Mouse (Mus musculus): ENCODE results near the gene Lgr4. TPM values are rescaled to one million over a fixed set of nuclear protein-coding genes. Genes with fewer than 3 reads are reported as not detected.
"Not testable (repeated sequence)": the region's sequence is repeated elsewhere in the genome, so short reads cannot be mapped to it uniquely, and the experiment has no call there.

Lgr4 gene
- total RNA-seq (2014; rRNA removed) (53.9 and 61.8 TPM in 2 replicates), polyA plus RNA-seq (2012; rRNA removed) (16.9 and 19.3 TPM in 2 replicates)

DNA sequence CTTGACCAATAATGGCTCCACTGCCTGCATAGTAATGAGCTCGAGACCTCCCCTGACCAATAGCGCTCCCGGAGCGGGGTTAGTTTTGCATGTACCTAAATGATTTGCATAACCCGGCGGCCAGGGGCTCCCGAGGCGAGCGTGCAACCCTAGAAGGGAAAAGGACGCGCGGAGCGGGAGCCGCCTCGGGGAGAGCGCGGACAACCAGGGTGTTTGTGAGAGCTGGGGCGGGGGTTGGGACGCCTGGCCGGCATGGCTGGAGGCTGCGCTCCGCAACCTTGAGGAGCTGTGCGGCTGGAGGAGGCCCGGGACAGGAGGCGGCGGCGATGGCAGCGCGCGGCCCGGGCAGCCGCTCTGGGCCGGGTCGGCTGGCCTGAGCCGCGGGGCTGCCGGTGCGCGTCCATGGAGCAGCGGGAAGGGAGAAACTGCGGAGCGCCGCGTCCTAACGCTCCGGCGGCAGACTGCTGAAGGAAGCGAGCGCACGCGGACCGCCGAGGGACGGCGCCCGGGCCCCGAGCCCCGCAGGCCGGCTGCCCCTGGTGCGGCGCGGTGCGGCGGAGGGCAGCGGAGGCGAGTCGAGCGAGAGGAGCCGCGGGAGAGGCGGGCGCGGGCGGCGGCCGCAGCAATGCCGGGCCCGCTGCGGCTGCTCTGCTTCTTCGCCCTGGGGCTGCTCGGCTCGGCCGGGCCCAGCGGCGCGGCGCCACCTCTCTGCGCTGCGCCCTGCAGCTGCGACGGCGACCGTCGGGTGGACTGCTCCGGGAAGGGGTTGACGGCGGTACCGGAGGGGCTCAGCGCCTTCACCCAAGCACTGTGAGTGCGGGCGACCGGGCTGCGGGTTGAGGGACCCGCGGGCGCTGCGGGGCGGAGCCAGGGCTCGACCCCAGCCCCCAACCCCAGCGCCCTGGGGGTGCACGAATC lies at the start of gene Lgr4:
Gene Lgr4, plus strand, starts transcription at position 152 of the 918 bp plus-strand sequence.
- peak; percentile 99 for DNase-seq (ENCODE audit: extremely low read depth, low read depth, low spot score)
- peak within 1 kb of the TSS; percentile 98 for H3K9ac ChIP-seq (ENCODE audit: low read depth, low read length)
- TF ChIP-seq CTCF (IDR thresholded peaks at IDR 0.05; ENCODE audit: low read depth, low read length) (no peak), POLR2A (IDR thresholded peaks at IDR 0.05; ENCODE audit: extremely low read depth, insufficient read depth, low read length) (peak; percentile 97)
- 1% methylated on average over 90 of the region's 111 CpGs for WGBS
- peaks cover 19% of the 10 kb centered on the region for H3K4me1 ChIP-seq (ENCODE audit: control insufficient read depth, insufficient read depth, low read length)
- no peaks in the 10 kb centered on the region for H3K36me3 ChIP-seq (ENCODE audit: control insufficient read depth, insufficient read depth, low read length)
- peak within 1 kb of the TSS; percentile 94 for H3K4me3 ChIP-seq (ENCODE audit: insufficient read depth, low read depth, low read length)
- peak within 1 kb of the TSS; percentile 81 for H3K27ac ChIP-seq (replicated peaks; ENCODE audit: insufficient read depth, low read depth, low read length)
- no peaks in the 10 kb centered on the region for H3K27me3 ChIP-seq (ENCODE audit: control insufficient read depth, insufficient read depth, low read length)
- peaks cover 29% of the 10 kb centered on the region for H3K79me2 ChIP-seq (ENCODE audit: control insufficient read depth, insufficient read depth, low read length)

DNA sequence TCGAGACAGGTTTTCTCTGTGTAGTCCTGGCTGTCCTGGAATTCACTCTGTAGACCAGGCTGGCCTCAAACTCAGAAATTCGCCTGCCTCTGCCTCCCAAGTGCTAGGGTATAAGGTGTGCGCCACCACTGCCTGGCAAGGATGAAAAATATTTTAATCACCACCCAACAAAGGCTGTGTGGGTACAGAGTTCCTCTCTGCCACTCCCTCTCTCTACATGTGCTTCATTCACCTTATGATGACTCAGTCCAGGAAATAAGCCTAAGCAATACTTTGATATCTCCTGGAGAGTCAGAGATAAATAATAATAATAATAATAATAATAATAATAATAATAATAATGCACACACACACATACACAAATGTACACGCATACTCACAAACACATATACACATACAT lies 38.0 kb upstream of the Lgr4 start:
- H3K9ac ChIP-seq (ENCODE audit: low read depth, low read length); H3K4me3 ChIP-seq (ENCODE audit: insufficient read depth, low read depth, low read length); H3K79me2 ChIP-seq (ENCODE audit: control insufficient read depth, insufficient read depth, low read length); H3K4me1 ChIP-seq (ENCODE audit: control insufficient read depth, insufficient read depth, low read length); H3K27ac ChIP-seq (replicated peaks; ENCODE audit: insufficient read depth, low read depth, low read length); H3K27me3 ChIP-seq (ENCODE audit: control insufficient read depth, insufficient read depth, low read length); H3K36me3 ChIP-seq (ENCODE audit: control insufficient read depth, insufficient read depth, low read length); DNase-seq (ENCODE audit: extremely low read depth, low read depth, low spot score): not testable (repeated sequence)
- 88% methylated on average over 4 of the region's 4 CpGs for WGBS

DNA sequence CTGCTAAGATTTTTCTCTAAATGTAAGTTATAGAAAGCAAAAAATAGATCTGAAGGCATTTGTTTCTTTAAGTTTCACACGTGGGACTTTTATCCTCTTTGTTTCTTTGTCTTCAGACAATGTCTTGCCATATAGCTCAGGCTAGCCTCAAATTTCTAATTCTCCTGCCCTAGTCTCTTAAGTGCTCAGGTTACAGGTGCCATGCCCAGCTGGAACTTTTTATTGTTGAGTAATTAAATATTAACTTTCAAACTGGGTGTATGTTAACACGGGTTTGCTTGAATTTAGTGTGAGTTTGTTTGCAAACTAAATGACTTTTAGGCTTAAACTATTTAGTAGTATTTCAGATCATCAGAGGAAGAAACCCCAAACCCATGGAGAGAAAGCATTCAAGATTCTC lies 36.3 kb upstream of the Lgr4 start:
- 21% methylated on average over 2 of the region's 2 CpGs for WGBS
- no peak overlapping the region for H3K9ac ChIP-seq (ENCODE audit: low read depth, low read length)
- no peaks in the 10 kb centered on the region for H3K36me3 ChIP-seq (ENCODE audit: control insufficient read depth, insufficient read depth, low read length)
- H3K27ac ChIP-seq (replicated peaks; ENCODE audit: insufficient read depth, low read depth, low read length): no peak overlapping the region
- no peaks in the 10 kb centered on the region for H3K4me1 ChIP-seq (ENCODE audit: control insufficient read depth, insufficient read depth, low read length)
- no peak for DNase-seq (ENCODE audit: extremely low read depth, low read depth, low spot score)
- TF ChIP-seq POLR2A (IDR thresholded peaks at IDR 0.05; ENCODE audit: extremely low read depth, insufficient read depth, low read length) (no peak), CTCF (IDR thresholded peaks at IDR 0.05; ENCODE audit: low read depth, low read length) (no peak)
- H3K79me2 ChIP-seq (ENCODE audit: control insufficient read depth, insufficient read depth, low read length): no peaks in the 10 kb centered on the region
- H3K4me3 ChIP-seq (ENCODE audit: insufficient read depth, low read depth, low read length): no peak overlapping the region
- H3K27me3 ChIP-seq (ENCODE audit: control insufficient read depth, insufficient read depth, low read length): no peaks in the 10 kb centered on the region

- Histone ChIP-seq H3K4me3 (ENCODE audit: insufficient read depth, low read depth, low read length) (no peak overlapping the region), H3K9ac (ENCODE audit: low read depth, low read length) (no peak overlapping the region), H3K4me1 (ENCODE audit: control insufficient read depth, insufficient read depth, low read length) (no peaks in the 10 kb centered on the region), H3K27ac (replicated peaks; ENCODE audit: insufficient read depth, low read depth, low read length) (no peak overlapping the region), H3K27me3 (ENCODE audit: control insufficient read depth, insufficient read depth, low read length) (no peaks in the 10 kb centered on the region), H3K36me3 (ENCODE audit: control insufficient read depth, insufficient read depth, low read length) (no peaks in the 10 kb centered on the region), H3K79me2 (ENCODE audit: control insufficient read depth, insufficient read depth, low read length) (no peaks in the 10 kb centered on the region)
- TF ChIP-seq CTCF (IDR thresholded peaks at IDR 0.05; ENCODE audit: low read depth, low read length): no peak
- TF ChIP-seq POLR2A (IDR thresholded peaks at IDR 0.05; ENCODE audit: extremely low read depth, insufficient read depth, low read length): no peak
- 51% methylated on average over 1 of the region's 1 CpGs for WGBS
- DNase-seq (ENCODE audit: extremely low read depth, low read depth, low spot score): no peak
These were observed 35.8 kb upstream of the Lgr4 start for GRCm38 (mm10) chr2:109881625-109882024.

DNA sequence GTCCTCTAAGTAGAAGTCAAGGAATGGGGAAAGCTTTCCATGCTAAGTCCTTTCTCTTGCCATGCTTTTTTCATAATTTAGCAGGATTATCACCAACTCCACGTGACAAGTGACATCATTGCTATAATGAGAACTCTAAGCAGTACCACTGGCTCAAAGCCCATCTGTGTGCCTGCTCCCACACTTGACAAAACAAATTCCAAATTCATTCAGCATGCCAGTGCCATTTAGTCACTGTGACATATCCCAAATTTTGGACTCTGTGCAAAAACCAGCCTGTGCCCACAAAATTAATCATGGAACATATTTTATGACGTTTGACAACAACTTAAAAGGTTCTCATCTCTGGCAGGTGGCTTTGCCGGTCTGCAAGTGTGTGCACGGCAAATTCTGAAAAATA lies 33.3 kb upstream of the Lgr4 start:
- H3K27ac ChIP-seq (replicated peaks; ENCODE audit: insufficient read depth, low read depth, low read length): no peak overlapping the region
- H3K36me3 ChIP-seq (ENCODE audit: control insufficient read depth, insufficient read depth, low read length): no peaks in the 10 kb centered on the region
- 82% methylated on average over 4 of the region's 4 CpGs for WGBS
- no peaks in the 10 kb centered on the region for H3K27me3 ChIP-seq (ENCODE audit: control insufficient read depth, insufficient read depth, low read length)
- TF ChIP-seq CTCF (IDR thresholded peaks at IDR 0.05; ENCODE audit: low read depth, low read length): no peak
- TF ChIP-seq POLR2A (IDR thresholded peaks at IDR 0.05; ENCODE audit: extremely low read depth, insufficient read depth, low read length): no peak
- no peak overlapping the region for H3K4me3 ChIP-seq (ENCODE audit: insufficient read depth, low read depth, low read length)
- DNase-seq (ENCODE audit: extremely low read depth, low read depth, low spot score): no peak
- H3K79me2 ChIP-seq (ENCODE audit: control insufficient read depth, insufficient read depth, low read length): no peaks in the 10 kb centered on the region
- no peaks in the 10 kb centered on the region for H3K4me1 ChIP-seq (ENCODE audit: control insufficient read depth, insufficient read depth, low read length)
- no peak overlapping the region for H3K9ac ChIP-seq (ENCODE audit: low read depth, low read length)

GRCm38 (mm10) chr2:109884507-109884906 lies 32.9 kb upstream of the Lgr4 start:
- no peaks in the 10 kb centered on the region for H3K27me3 ChIP-seq (ENCODE audit: control insufficient read depth, insufficient read depth, low read length)
- no peaks in the 10 kb centered on the region for H3K36me3 ChIP-seq (ENCODE audit: control insufficient read depth, insufficient read depth, low read length)
- H3K27ac ChIP-seq (replicated peaks; ENCODE audit: insufficient read depth, low read depth, low read length): no peak overlapping the region
- no peak overlapping the region for H3K9ac ChIP-seq (ENCODE audit: low read depth, low read length)
- TF ChIP-seq POLR2A (IDR thresholded peaks at IDR 0.05; ENCODE audit: extremely low read depth, insufficient read depth, low read length): no peak
- TF ChIP-seq CTCF (IDR thresholded peaks at IDR 0.05; ENCODE audit: low read depth, low read length): no peak
- H3K4me3 ChIP-seq (ENCODE audit: insufficient read depth, low read depth, low read length): no peak overlapping the region
- WGBS: 61% methylated on average over 4 of the region's 4 CpGs
- no peak for DNase-seq (ENCODE audit: extremely low read depth, low read depth, low spot score)
- no peaks in the 10 kb centered on the region for H3K4me1 ChIP-seq (ENCODE audit: control insufficient read depth, insufficient read depth, low read length)
- H3K79me2 ChIP-seq (ENCODE audit: control insufficient read depth, insufficient read depth, low read length): no peaks in the 10 kb centered on the region

Measured in liver, adult 2 months (tissue).